Mouse (Mus musculus) left cerebral cortex, adult 18-20 months (tissue): ENCODE data around the gene Inpp4b. TPM values are rescaled to one million over a fixed set of nuclear protein-coding genes. Genes with fewer than 3 reads are reported as not detected.
"Not testable (repeated sequence)": the region's sequence is repeated elsewhere in the genome, so short reads cannot be mapped to it uniquely, and the experiment has no call there.

ENCODE experiments used
- DNase-seq, 2 experiments: peaks; one replicate each; pipeline ENCODE4 v3.0.0; 2021 to 2022; ENCODE audit warnings: low spot score in 2 of 2, mixed read lengths in 1 of 2
- total RNA-seq, 2 experiments: library from RNA; stranded (reverse); gene quantifications; 2 replicates each; pipeline ENCODE4 v1.2.3; 2021

Inpp4b gene
- total RNA-seq, 2 experiments from 2014 or later = 11.0 to 11.5 TPM

- no peak for DNase-seq
These were observed 550.9 kb downstream of the Inpp4b start for GRCm38 (mm10) chr8:81893292-81893691.

GRCm38 (mm10) chr8:81946812-81947211 lies 604.5 kb downstream of the Inpp4b start:
- no peak for DNase-seq

GRCm38 (mm10) chr8:81953101-81953500 lies 610.7 kb downstream of the Inpp4b start:
- no peak for DNase-seq

- DNase-seq = no peak
These were observed 642.8 kb downstream of the Inpp4b start for GRCm38 (mm10) chr8:81985128-81985665.

- no peak for DNase-seq
These were observed 650.6 kb downstream of the Inpp4b start for GRCm38 (mm10) chr8:81992966-81993365.

- no peak for DNase-seq
These were observed 653.9 kb downstream of the Inpp4b start for GRCm38 (mm10) chr8:81996239-81996638.

GRCm38 (mm10) chr8:81996823-81997222 lies 654.5 kb downstream of the Inpp4b start:
- peak; percentile 2 to 19 for DNase-seq

- no peak for DNase-seq
These were observed 661.8 kb downstream of the Inpp4b start for GRCm38 (mm10) chr8:82004158-82004557.

GRCm38 (mm10) chr8:82005466-82005865 lies 663.1 kb downstream of the Inpp4b start:
- no peak for DNase-seq

- DNase-seq = no peak
These were observed 675.4 kb downstream of the Inpp4b start for GRCm38 (mm10) chr8:82017792-82018191.

GRCm38 (mm10) chr8:82027401-82027800 lies 685.0 kb downstream of the Inpp4b start:
- peak in 1 of 2 experiments; percentile 8 for DNase-seq

- peak; percentile 12 to 14 for DNase-seq
These were observed 686.5 kb downstream of the Inpp4b start for GRCm38 (mm10) chr8:82028896-82029295.

- DNase-seq = not testable (repeated sequence)
These were observed 689.7 kb downstream of the Inpp4b start for GRCm38 (mm10) chr8:82032035-82032434.

GRCm38 (mm10) chr8:82054030-82054429 lies 711.7 kb downstream of the Inpp4b start:
- DNase-seq = no peak

GRCm38 (mm10) chr8:82067619-82068018 lies 725.3 kb downstream of the Inpp4b start:
- DNase-seq = no peak

- no peak for DNase-seq
These were observed 736.9 kb downstream of the Inpp4b start for GRCm38 (mm10) chr8:82079267-82079666.

- DNase-seq = not testable (repeated sequence)
These were observed 744.3 kb downstream of the Inpp4b start for GRCm38 (mm10) chr8:82086631-82087030.

- no peak for DNase-seq
These were observed 748.5 kb downstream of the Inpp4b start for GRCm38 (mm10) chr8:82090901-82091300.

GRCm38 (mm10) chr8:82093274-82093673 lies 750.9 kb downstream of the Inpp4b start:
- DNase-seq = no peak

GRCm38 (mm10) chr8:82104560-82104959 lies 762.2 kb downstream of the Inpp4b start:
- DNase-seq = no peak

- DNase-seq = no peak
These were observed 763.8 kb downstream of the Inpp4b start for GRCm38 (mm10) chr8:82106131-82106530.

GRCm38 (mm10) chr8:82150272-82150671 lies 807.9 kb downstream of the Inpp4b start:
- DNase-seq = no peak

GRCm38 (mm10) chr8:82157928-82158327 lies 815.6 kb downstream of the Inpp4b start:
- DNase-seq = no peak
